Mouse (Mus musculus): ENCODE measurements at regions not wholly inside any gene's neighbourhood (a gene's known extent, or its start where the extent isn't known, plus 50 kb on each side); places are given as distances from the start of the nearest gene placed in this dataset.

DNA sequence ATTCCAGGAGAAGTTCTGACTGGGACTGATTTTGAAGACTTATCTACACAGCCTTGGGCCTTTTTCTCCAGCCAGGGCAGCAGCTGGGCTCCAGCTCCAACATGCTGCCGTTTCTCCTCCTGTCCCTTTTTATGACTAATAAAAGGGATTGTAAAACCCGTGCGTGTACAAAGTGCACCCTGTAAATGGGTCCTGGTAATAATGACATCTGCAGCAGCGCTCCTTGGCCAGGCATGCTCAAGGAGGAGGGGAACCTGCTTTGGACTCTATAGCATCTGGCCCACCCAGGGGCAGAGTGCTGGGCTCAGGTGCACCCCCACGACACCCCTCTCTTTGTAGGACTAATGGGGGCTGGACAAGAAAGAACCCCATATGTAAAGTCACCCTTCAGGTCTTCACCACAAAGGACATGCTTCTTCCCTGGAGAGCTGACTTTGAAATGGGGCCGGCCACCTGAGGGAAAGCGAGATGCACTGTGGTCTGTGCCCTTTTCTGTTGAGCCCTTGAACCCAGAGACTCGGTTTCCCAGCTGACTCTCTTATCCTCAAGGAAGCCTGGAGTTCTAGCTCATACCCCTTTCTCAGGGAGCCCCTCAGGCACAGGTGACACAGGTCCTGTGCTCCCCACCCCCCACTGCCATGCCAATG lies 61.4 kb downstream of the Mrpl23 start:
- DNase-seq (ENCODE audit: low spot score in 2 of 2) = no peak

DNA sequence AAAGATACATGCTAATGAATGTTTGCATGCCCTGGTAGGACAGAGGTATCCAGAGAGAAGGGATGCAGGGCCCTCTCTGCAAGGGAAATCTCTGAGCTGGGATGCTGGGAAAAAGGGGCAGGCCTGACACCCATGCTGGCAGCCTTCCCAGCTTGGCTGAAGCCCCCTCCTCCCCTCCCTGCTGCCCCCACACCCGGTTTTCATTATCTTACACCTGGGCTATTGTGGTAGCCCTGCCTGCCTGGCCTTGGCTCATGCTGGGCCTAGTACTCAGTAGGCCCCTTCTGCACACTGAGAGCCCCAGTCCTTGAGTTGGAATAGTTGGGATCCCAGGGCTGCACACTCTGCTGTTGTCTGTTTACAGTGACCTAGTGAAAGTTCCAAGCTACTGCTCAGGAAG lies 62.9 kb downstream of the Mrpl23 start:
- DNase-seq (ENCODE audit: low spot score in 2 of 2) = no peak

DNA sequence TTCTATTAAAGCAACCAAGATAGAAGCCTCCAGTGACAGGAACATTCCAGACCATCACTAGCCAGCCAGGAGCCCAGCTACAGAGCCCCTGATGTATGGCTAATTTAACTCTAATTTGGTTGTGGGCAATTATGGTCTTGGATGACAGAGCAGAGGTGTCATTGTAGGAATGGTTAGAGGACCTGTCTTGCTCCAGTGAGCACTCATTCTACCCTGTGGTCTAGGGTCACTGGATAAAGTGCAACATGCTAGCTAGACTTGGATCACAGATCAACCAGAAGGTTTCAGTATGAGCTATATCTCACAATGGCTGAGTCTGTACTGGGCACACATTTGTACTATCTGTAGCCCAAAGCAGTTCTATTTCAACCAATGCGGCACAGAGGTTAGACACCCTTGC lies 63.7 kb downstream of the Mrpl23 start:
- DNase-seq (ENCODE audit: low spot score in 2 of 2) = no peak

DNA sequence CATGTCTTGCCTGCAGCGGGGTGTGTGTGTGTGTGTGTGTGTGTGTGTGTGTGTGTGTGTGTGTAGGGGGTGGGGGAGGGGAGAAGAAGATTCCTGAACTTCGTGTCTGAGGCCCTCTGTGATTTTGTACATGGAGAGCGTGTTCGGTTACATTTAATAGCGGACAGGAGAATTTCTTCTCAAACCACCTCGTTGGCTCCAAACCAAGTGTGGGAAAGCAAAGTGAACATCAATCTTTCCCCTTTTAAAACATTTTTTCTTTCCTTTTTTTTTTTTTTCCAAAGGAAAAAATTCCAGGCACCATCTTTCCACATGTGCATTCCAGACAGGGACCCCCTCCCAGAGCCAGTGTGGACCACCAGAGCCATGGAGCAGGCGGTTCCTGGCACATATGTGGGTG lies 65.5 kb downstream of the Mrpl23 start:
- no peak for DNase-seq (ENCODE audit: low spot score in 2 of 2)

DNA sequence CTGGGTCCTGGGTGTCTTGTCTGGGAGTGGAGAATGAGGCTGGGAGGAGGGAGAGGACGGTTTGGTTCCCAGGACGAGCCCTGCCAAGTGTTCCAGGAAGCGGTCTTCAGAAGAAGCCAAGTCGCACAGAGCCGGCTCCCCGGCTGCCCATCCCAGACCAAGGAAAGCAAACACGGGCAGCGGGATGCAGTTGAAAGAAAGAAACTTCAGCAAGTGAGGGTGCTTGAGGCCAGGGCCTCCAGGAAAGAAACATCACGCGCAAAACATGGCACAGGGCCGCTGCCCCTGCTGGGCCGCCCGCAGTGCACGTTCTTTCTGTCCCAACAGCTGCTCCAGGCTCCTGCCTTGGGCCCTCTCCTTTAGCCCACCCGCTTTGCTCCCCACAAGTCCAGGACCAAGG lies 66.7 kb downstream of the Igf2 start:
- DNase-seq (ENCODE audit: low spot score in 2 of 2) = peak in 1 of 2 experiments; percentile 58

DNA sequence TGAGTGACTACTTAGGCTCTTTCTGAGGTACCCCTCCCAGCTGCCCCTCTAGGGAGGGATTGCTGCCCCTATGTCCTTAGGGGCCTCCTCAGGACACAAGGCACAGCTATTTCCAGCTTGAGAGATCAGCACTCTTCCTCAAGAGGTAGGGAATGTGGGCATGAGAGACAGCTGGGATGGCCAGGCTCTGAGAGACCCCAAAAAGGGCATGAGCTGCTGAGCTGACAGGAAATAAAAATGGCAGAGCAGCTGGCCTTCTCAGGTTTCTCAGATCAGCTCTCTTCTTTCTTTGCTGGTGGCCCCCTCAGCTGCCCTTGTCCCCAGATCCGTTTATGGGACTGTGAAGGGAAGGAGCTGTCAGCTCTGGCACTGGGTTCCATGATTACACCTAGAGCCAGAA lies 66.2 kb downstream of the Igf2 start:
- no peak for DNase-seq (ENCODE audit: low spot score in 2 of 2)
